Mouse (Mus musculus) lung, postnatal 0 days (tissue): ENCODE data around the gene Slc6a19.

Experiments used
- CTCF ChIP-seq: IDR thresholded peaks from 2 replicates; pipeline ENCODE4 v1.5.1; 2016; ENCODE audit warnings: antibody characterized with exemption, mild to moderate bottlenecking
- EP300 ChIP-seq: IDR thresholded peaks from 2 replicates; pipeline ENCODE4 v1.6.1; 2016; ENCODE audit warnings: antibody characterized with exemption, mild to moderate bottlenecking, control low read depth

GRCm38 (mm10) chr13:73683682-73684081, 21.0 kb downstream of the Slc6a19 start:
- TF ChIP-seq EP300 (no peak), CTCF (no peak)
